9 mouse cellular contexts compared by ENCODE assay signal in genomic region chr6:115006948-115007347, GRCm38 (mm10). TPM values are rescaled to one million over a fixed set of nuclear protein-coding genes. Genes with fewer than 3 reads are reported as not detected.
A peak's percentile ranks its signal among the peaks of the same experiment; 100 is the strongest.
DNase-seq lines count a peak whose midpoint lies in the region; TF ChIP-seq lines count a peak whose summit lies in the region.
"Had no signal": no experiment of that assay in that cellular context is flagged by ENCODE, and none has a peak within 500 bp of the region (broad histone marks: within the 10 kb centered on the region; RNA-seq: fewer than 3 reads in every experiment).

No protein-coding gene starts in this region.

- in situ Hi-C loops in CH12.LX (cut with MboI; ENCODE audit: low pct_ligation_motif_present, low pct_unique_long_range_greater_than_20kb, low sequenced_read_pairs): no loop called here

- H3K79me2 ChIP-seq in CH12.LX (replicated peaks; ENCODE audit: control insufficient read depth, extremely low read depth, insufficient read depth, poor library complexity, severe bottlenecking): no peaks in the 10 kb centered on the region
- H3K79me2 ChIP-seq in liver, adult 2 months (ENCODE audit: control insufficient read depth, insufficient read depth, low read length): no peaks in the 10 kb centered on the region

- H3K27me3 ChIP-seq in CH12.LX (replicated peaks): no peaks in the 10 kb centered on the region
- H3K27me3 ChIP-seq in liver, adult 2 months (ENCODE audit: control insufficient read depth, insufficient read depth, low read length): no peaks in the 10 kb centered on the region

- no peak; the same call in 1 of the 2 replicates for TF ChIP-seq POLR2A in CH12.LX (IDR thresholded peaks at IDR 0.05; ENCODE audit: low read depth, low read length)
- TF ChIP-seq POLR2A in liver, adult 2 months (IDR thresholded peaks at IDR 0.05; ENCODE audit: extremely low read depth, insufficient read depth, low read length): no peak

- TF ChIP-seq CTCF in CH12.LX (conservative IDR thresholded peaks at IDR 0.05 in 1 of 2, IDR thresholded peaks at IDR 0.05 in 1 of 2; ENCODE audit: low read depth in 2 of 2, low read length in 2 of 2): no peak
- no peak for TF ChIP-seq CTCF in liver, adult 2 months (IDR thresholded peaks at IDR 0.05; ENCODE audit: low read depth, low read length)

- H3K4me2 ChIP-seq in CH12.LX (ENCODE audit: insufficient read depth, low read depth, poor library complexity, severe bottlenecking): peak overlapping the region; percentile 52

- H3K4me1 ChIP-seq in CH12.LX (ENCODE audit: control insufficient read depth in 1 of 2, insufficient read depth in 2 of 2): peaks cover 42 to 96% of the 10 kb centered on the region in 2 experiments
- H3K4me1 ChIP-seq in liver, adult 2 months (ENCODE audit: control insufficient read depth, insufficient read depth, low read length): no peaks in the 10 kb centered on the region

- no peak for TF ChIP-seq EP300 in CH12.LX (IDR thresholded peaks at IDR 0.05; ENCODE audit: low read length)

- H3K9me3 ChIP-seq in CH12.LX (replicated peaks; ENCODE audit: low read length): no peaks in the 10 kb centered on the region

- dilution Hi-C loops in CH12.LX (cut with MboI; ENCODE audit: extremely low pct_ligation_motif_present, extremely low pct_unique_long_range_greater_than_20kb, low sequenced_read_pairs): no loop called here

- H3K36me3 ChIP-seq in CH12.LX (replicated peaks in 1 of 2; ENCODE audit: control insufficient read depth in 1 of 2, insufficient read depth in 1 of 2, low read length in 1 of 2): peaks cover 3 to 47% of the 10 kb centered on the region in 2 experiments
- no peaks in the 10 kb centered on the region for H3K36me3 ChIP-seq in liver, adult 2 months (ENCODE audit: control insufficient read depth, insufficient read depth, low read length)

- 71% methylated on average over 6 of the region's 6 CpGs for WGBS in liver, adult 2 months

- TF ChIP-seq RAD21 in CH12.LX (IDR thresholded peaks at IDR 0.05; ENCODE audit: low read depth, low read length): no peak

- intact Hi-C loops in left cerebral cortex, postnatal 10 days (cut with DNase I): loop anchor here (2.0 kb wide), 1 partner anchor 76 kb away; no protein-coding TSS in a partner anchor

- H3K27ac ChIP-seq in CH12.LX (ENCODE audit: insufficient read depth, low read depth): peak overlapping the region; percentile 93
- H3K27ac ChIP-seq in liver, adult 2 months (replicated peaks; ENCODE audit: insufficient read depth, low read depth, low read length): no peak overlapping the region
- H3K27ac ChIP-seq: macrophage had no signal

- no peak for DNase-seq in CH12.LX (ENCODE audit: extremely low read depth)
- DNase-seq in MN1 (ENCODE audit: low spot score): peak; percentile 42
- peak; percentile 50 for DNase-seq in heart, adult 8-10 months (ENCODE audit: low spot score)
- DNase-seq in liver, adult 2 months (ENCODE audit: extremely low read depth, low read depth, low spot score): peak; percentile 9
- DNase-seq in right cerebral cortex, postnatal 4 days: no peak
- no peak for DNase-seq in left cerebral cortex, adult 8-10 months (ENCODE audit: low spot score in 2 of 2)
- DNase-seq in cerebellum, adult 11-12 months: no peak
- DNase-seq in left cerebral cortex, postnatal 10 days (ENCODE audit: extremely low spot score in 1 of 2, low spot score in 2 of 2): no peak

- peak overlapping the region; percentile 43; the same call in 1 of the 2 replicates for H3K9ac ChIP-seq in CH12.LX (ENCODE audit: insufficient read depth, low read depth)
- no peak overlapping the region for H3K9ac ChIP-seq in liver, adult 2 months (ENCODE audit: low read depth, low read length)

- H3K4me3 ChIP-seq in CH12.LX (replicated peaks in 1 of 3; ENCODE audit: low read depth in 2 of 3, low read length in 2 of 3, poor library complexity in 1 of 3): no peak overlapping the region
- no peak overlapping the region for H3K4me3 ChIP-seq in liver, adult 2 months (ENCODE audit: insufficient read depth, low read depth, low read length)

TF ChIP-seq in CH12.LX, 34 proteins besides CTCF, POLR2A, EP300 and RAD21:
- TF ChIP-seq NRF1 (IDR thresholded peaks at IDR 0.05; ENCODE audit: low read depth, low read length) (peak; percentile 51), ZMIZ1 (IDR thresholded peaks at IDR 0.05; ENCODE audit: low read depth, low read length) (no peak), ELF1 (IDR thresholded peaks at IDR 0.05; ENCODE audit: low read depth, low read length) (0 out of 2 replicates have a peak, but pooled peaks have one; percentile 14)

RNA-seq across cellular contexts. Expression of gene Tamm41, which starts 30.7 kb away (rescaled TPM):
- total RNA-seq in CH12.LX (2012; rRNA removed) (29.3 and 43.3 TPM in 2 replicates), CH12.LX (2014; rRNA removed) (39.8 and 40.5 TPM in 2 replicates)
- 40.4 and 41.1 TPM in 2 replicates for polyA plus RNA-seq in CH12.LX (2012; ENCODE audit: insufficient read length, low read depth)
- total RNA-seq in heart, adult 8-10 months (2022): 10 to 100 TPM; 11.9 to 14.8 (median 12.8) TPM
- 4.3 and 4.8 TPM in 2 replicates for total RNA-seq in liver, adult 2 months (2014; rRNA removed)
- polyA plus RNA-seq in liver, adult 2 months (2012; rRNA removed): 7.9 and 8.0 TPM in 2 replicates
- 10 to 100 TPM; 20.3 to 25.4 (median 20.8) TPM for total RNA-seq in left cerebral cortex, adult 8-10 months (2022)
- 10 to 100 TPM; 20.8 to 21.1 TPM for total RNA-seq in left cerebral cortex, postnatal 10 days (2021)

RNA-seq across cellular contexts. Expression of gene Vgll4, which starts 37.2 kb away (rescaled TPM):
- total RNA-seq in CH12.LX (2012; rRNA removed): 73.7 and 85.1 TPM in 2 replicates
- total RNA-seq in CH12.LX (2014; rRNA removed): 29.3 and 34.6 TPM in 2 replicates
- 32.4 and 37.3 TPM in 2 replicates for polyA plus RNA-seq in CH12.LX (2012; ENCODE audit: insufficient read length, low read depth)
- total RNA-seq in heart, adult 8-10 months (2022): 10 to 100 TPM; 19.9 to 23.5 (median 21.4) TPM
- 24.3 and 31.0 TPM in 2 replicates for total RNA-seq in liver, adult 2 months (2014; rRNA removed)
- 32.1 and 44.5 TPM in 2 replicates for polyA plus RNA-seq in liver, adult 2 months (2012; rRNA removed)
- total RNA-seq in left cerebral cortex, adult 8-10 months (2022): 10 to 100 TPM; 59.0 to 76.6 (median 62.4) TPM
- total RNA-seq in left cerebral cortex, postnatal 10 days (2021): 10 to 100 TPM; 42.7 to 51.8 TPM

Comparison
In these comparisons a context has a peak if more than half of its experiments do, and no peak if none do; other contexts are left out.
1. DNase-seq: peak in MN1 (single experiment), heart, adult 8-10 months (single experiment) and liver, adult 2 months (single experiment); none in CH12.LX (single experiment), right cerebral cortex, postnatal 4 days (single experiment), left cerebral cortex, adult 8-10 months (0 of 2), cerebellum, adult 11-12 months (single experiment) and left cerebral cortex, postnatal 10 days (0 of 2).